Mouse (Mus musculus) adrenal gland, postnatal 0 days (tissue): ENCODE data around the gene Gatb. TPM values are rescaled to one million over a fixed set of nuclear protein-coding genes. Genes with fewer than 3 reads are reported as not detected.

ENCODE experiments used
- polyA plus RNA-seq: library from polyadenylated mRNA; unstranded; fragments of >200 nt; fragmentation: Nextera tagmentation; extraction: Ambion mirVana; gene quantifications from 2 replicates; pipeline ENCODE4 v1.2.1, GENCODE M21; 2015

Gene Gatb
- polyA plus RNA-seq = 23.3 and 32.6 TPM in 2 replicates

DNA sequence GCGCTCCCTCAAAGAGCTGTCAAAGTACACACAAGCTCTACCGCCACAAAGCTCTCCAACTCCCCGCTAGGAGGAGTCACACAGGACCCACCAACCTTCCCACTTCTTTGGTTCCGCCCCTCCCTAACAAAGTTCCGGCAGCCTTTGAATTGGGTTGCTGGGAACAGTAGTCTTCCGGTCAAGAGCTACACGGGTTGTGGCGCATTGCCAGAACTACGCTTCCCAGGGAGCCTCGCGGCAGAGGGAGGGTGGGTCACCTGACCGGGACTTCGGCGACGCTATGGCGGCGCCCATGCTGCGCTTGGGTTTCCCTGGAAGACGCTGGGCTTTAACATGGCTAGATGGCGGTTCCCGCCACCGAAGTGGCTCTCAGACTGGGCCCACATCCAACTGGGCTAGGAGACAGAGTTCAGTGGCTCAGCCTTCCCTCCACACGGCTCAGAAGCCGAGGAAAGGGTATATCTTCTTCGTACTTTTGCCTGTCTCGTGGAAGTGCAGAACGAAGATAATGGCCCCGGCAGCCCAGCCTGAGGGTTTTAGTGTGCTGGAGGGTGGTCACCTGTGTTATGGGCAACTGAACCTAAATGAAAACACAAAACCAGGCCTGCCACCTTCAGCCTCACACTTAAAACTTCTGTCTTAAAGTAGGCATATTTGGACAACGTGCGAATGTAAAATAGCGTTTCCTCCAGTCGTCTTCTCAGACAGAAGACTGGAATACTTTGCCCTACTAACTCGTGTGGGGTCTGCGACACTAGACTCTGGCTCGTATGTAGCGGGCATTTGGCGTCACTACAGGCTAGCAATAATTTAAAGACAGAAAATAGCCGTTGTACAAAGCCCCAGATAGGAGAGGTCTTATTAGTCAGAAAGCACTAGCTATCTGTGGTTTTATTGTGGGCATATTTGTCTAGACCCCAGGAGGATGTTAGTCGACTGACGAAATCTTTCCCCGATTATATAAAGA, at the start of gene Gatb:
Gatb (plus strand) TSS at position 256 of the 967 bp plus-strand sequence.

Other genes starting within 250 kb of the Gatb start
- gene Fam160a1, start 243.2 kb downstream of the Gatb start, polyA plus RNA-seq = 1.6 and 3.4 TPM in 2 replicates